Mouse (Mus musculus): ENCODE measurements around the gene Tnr.

The Tnr gene

DNA sequence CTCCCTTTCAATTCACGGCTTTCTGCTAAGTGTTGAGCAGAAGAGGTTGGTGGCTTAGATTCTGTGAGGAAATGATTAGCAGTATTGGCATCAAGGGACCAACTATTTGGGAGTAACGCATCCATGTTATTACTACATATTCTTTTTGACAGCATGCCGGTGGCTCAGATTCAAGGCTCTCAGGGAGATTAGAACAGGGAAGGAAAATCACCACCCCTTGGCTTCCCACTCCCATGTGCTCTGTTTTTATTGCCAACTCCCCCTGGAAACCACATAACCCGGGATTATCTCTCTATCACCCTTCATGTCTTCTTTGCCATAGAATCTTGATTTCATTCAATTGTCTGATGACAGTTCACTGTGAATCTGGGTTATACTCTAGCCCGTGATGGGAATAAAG lies 276.8 kb downstream of the Tnr start:
- DNase-seq (ENCODE audit: low spot score): no peak

DNA sequence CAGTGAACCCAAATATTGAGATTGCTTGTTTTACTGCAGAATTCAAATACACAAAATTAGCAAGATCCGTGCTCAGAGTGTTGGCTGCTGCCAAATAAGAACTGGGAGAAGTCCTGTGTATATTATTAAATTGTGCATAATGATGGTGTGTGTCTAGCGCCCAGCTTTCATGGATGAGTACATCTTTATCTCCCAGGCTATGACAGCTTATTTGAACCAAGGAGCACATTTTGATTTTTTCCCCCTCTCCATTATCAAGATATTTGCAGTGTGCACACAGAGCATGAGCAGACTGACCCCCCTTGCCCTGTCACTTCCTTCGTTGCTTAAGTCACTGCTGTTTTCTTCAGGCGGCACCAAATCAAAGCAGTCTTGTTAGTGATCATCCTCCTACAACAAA lies 278.2 kb downstream of the Tnr start:
- no peak for DNase-seq (ENCODE audit: low spot score)

DNA sequence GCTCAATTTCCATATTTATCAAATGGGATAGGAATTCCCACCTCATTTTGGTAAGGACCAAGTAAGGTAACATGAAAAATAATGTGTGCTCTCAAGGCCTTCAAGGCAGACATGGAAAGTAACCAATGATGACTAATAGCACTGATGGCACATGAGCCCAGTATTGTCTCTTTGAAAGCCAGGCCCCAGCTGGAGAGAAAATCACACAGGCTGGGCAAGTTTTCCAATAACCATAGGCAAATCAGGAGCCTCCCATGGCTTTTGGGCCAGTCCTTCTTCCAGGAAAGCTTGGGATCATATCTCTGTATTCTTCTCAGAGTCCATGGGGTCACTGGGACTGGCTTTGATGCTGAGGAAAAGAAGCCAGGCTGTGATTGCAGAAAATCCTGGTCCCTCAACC lies 280.1 kb downstream of the Tnr start:
- DNase-seq (ENCODE audit: low spot score): no peak

DNA sequence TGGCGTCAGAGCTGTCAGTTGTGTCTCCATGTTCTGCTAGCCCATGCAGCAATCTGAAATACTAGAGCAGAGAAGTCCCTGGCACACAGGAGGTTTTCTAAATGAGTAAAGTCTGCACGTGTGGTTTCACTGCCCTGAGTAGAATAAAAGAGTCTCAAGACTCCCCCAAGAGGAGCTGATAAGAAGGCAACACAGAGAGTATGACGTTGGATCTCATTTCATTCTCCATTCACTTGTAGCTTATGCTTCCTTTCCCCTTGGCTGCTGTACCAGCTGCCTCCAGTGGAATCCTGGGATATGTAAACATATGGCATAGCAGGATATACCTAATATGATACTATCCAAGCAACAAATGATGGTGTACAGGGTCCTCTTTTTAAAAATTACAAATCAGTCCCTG lies 285.9 kb downstream of the Tnr start:
- no peak for DNase-seq (ENCODE audit: low spot score)

DNA sequence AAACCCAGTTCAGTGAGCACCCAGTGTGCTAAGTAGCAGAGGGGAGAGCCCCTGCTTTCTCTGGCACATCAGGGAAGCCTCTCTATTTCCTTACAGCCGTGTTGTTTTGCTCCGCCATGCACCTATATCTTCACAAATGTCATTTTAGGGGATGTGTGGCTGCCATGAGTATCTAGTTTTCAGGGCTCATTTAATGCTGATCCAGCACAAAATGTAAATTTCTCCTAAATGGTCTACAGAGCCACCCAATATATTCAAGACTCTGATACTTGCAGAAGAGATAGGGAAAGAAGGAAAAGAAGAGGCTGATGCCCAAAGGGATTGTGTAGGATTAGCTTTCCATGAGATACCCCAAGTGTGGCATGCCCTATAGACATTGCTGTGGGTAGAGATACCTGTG lies 288.2 kb downstream of the Tnr start:
- DNase-seq (ENCODE audit: low spot score): no peak

DNA sequence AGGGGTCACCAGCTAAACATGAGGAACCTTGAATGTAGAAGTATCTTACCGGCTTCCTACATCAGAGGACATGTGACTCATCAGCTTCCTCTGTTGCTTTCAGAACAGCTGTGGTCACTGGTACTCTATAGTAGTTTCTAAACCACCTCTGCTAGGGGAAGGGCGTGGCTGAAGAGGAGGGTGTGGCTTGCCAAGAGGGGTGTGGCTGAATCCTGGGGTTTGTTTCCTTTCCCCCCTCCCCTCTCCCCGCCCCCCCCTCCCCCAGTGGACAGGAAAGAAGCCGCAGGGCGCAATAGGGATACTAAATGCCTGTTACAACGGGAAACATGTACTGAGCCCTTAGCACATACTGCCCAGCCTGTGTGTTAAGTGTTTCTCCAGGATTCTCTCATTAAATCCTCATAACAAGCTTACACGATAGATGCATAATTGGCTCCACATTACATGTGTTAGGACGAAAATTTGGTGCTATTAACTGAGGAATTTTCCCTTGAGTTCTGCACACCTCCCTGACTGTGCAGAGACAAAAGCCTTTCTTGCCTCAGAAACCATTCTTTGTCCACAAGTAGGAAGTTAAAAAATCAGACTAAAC lies 289.3 kb downstream of the Tnr start:
- DNase-seq (ENCODE audit: low spot score): no peak

DNA sequence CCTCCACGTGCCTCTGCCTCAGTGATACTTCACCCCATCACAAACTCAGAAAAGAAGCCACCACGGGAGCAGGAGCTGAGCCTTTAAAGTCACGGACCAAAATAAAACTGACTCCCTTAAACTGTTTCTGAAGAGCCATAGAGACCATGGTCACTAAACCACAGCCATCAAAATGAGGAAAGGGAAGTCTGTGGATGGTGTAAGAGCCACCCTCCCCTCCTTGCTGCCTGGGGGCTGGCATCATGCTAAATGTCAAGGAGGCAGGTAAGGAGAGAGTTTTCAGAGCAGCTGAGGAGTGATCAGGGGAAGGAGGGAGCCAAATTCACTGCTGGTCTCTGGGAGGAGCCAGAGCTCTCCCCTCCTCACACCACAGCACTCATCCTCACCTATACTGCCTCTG lies 290.8 kb downstream of the Tnr start:
- DNase-seq (ENCODE audit: low spot score): no peak

DNA sequence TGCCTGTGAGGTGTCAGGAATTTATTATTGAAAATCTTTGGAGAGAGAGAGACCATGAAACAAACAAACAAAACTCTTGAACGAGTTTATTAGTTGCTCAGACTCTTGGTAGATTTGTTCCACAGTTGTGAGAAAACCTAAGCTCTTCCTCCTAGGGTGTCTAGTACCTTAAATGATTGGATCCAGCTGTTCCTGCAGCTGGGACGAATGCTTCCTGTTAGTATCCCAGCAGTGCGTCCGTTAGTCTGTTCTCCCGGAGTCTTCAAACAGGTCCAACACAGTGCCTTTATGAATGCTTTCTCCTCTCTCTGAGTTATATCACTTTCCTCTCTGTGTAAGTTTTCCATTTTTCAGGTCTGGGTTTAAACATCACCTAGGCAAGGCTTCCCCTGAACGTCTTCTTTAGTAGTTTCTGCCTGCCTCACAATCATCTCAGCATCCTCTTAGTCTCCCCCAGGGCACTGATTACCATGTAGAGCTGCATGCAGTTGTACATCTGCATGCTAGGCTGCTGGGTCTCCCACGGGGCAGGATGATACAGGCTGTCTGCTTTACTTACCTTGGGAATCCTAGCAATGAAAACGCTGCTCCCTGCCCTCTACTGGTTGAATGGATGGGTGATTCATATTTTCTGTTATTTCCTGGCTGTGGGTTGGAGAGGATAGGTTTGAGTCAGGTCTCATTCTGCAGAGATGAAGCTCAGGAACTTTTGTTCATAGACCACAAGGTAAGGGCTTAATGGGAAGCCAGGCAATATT lies 293.2 kb downstream of the Tnr start:
- DNase-seq (ENCODE audit: low spot score): no peak

DNA sequence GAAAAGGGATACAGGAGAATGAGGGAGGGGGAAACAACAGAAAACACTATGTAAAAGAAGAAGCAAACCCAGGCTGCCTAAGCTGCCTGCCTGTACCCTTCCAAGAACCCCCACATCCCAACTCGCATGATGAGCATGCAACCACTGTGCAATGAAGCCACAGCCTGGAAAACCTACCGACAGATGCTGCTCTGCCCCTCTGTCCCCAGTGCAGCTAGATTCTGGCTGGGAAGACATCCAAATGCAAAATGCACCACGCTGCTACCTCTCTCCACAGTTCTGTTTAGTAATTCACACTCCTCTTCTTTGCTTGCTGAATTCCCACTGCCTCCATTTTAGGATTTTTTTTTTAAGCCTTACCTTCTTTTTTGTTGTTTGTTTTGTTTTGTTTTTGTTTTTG lies 295.9 kb downstream of the Tnr start:
- no peak for DNase-seq (ENCODE audit: low spot score)

DNA sequence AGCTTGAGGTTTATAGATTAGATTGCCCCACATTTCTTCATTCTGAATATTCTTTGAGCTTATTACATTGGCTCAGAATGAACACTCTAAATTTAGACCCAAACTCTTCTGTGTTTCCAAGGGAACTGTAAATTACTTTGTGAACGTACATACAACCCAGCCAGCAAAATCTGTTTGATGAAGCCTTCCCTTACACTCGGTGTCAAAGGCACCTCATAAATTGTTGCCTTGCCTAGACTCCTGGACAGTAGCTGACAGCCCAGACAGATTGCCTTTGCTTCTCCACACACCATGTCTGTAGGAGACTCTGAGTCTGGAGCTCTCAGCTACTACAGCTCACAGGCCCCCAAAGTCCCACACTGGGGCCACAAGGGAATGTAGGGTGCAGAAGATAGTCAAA lies 298.8 kb downstream of the Tnr start:
- no peak for DNase-seq (ENCODE audit: low spot score)

DNA sequence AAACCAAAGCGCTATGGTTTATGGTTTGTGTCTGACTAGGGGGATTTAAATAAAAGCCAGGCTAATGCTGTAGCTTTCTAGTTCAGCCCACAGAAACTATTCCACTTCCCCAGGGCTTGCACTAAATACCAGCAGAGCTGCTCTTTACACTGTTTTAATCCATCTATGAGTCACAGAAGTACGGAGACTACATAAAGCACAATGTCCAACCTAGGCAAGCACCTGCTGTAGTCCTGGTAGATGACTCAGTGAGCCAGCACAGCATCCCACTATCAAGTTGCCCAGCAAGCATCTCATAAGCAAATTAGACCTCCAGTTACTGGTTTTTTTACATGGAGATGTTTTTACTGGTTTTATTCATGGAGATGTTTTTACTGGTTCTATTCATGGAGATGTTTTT lies 305.0 kb downstream of the Tnr start:
- DNase-seq (ENCODE audit: low spot score): no peak

DNA sequence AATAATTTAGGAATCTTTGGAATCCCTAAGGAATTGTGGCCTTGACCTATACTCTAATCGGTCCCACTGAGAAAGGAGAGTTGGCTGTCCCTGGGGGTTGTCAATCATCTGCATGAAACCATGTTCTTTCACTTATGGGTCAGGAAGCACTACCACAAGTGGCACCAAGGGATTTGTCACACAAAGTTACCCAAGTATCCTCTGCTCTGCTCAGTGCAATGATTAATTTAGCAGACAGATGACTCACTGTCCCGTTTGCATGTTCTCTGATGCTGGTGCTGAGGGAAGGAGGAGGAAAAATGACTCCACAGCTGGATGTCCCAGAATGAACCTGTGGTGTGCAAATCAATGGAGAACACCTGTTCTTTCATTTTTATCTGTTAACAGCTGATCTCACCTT lies 309.6 kb downstream of the Tnr start:
- no peak for DNase-seq (ENCODE audit: low spot score)

DNA sequence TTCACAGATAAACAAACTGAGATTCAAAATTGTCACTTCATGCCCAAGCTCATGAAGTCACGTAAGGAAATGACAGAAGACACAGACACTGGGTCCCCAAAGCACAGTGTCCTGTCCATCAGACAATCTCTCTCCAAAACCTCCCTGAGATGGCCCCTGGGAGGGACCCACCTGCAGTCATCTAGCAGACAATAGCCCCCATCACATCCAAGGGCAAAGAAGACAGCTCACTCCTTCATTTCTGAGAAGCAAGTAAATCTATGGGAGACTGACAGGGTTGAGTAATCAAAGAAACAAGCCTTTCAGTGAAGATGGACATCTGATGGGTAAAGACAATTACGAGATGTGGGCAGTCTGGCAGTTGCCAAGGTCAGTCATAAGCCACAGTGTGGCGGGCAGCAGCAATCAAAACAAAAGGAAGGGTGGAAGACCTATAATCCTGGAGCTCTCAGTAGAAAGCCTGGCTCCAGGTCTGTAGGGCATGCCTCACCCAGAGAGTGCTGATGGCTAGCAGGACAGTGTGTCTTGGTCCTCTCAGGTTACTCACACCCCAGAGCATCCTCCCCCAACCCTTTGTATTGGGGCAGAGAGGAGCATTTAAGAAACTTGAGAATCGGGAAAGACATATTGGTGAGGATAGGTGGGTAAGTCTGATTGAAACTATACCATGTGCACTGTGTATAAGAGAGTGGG lies 310.2 kb downstream of the Tnr start:
- DNase-seq (ENCODE audit: low spot score): no peak

DNA sequence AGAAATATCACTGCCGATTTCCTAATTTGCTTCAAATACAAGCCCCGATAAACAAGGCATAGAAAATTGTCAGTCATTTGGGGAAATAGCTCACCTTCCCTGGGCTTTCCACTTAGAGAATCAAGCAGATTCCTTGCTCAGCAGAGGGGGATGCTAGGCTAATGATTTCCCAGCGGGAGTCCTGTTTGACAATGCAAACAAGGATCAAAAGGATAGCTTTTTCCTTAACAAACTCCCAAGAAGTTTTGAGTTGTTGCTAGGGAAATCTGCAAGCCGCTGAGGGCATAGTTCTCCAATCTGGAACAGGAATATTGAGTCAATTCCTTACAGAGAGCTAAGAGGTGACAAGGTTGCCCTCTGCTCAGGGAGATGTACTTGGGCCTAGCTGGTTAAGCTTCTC lies 311.6 kb downstream of the Tnr start:
- DNase-seq (ENCODE audit: low spot score): no peak

DNA sequence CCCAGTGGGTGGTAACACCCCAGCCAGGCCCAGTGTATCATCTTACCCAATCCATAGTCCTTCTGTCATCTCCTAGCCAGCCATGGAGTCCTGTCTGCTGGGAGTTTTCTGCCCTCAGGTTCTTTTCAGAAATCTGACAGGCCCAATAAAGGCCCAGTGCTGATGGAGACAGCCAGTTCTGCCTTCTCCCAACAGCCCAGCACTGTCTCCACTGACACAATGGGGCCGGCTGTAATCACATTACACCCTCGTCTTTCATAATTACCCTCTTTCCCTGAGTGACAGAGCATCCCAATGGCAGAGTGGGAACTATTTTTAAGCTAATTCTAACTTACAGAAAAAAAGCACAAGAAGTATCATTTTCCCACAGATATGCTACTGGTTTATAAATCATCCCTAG lies 316.8 kb downstream of the Tnr start:
- no peak for DNase-seq (ENCODE audit: low spot score)

DNA sequence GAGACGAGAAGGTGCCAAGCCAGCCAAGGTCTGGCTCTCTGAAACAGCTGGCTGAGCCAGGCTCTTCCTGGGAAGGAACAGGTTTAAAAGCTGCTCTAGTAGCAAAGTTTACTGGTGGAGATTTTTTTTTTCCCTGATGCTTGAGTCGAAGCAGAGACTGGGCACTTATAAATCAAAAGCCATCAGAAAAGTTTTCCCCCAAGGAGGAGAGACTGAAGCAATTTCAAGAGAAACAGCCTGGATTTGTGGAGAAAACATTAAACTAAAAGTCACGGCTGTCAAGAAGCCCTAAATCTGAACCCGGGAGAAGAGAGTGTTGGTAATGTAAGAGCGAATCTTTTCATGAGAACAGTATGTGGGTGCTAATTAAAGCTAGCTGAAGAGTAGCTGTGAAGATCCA lies 319.3 kb downstream of the Tnr start:
- no peak for DNase-seq (ENCODE audit: low spot score)

DNA sequence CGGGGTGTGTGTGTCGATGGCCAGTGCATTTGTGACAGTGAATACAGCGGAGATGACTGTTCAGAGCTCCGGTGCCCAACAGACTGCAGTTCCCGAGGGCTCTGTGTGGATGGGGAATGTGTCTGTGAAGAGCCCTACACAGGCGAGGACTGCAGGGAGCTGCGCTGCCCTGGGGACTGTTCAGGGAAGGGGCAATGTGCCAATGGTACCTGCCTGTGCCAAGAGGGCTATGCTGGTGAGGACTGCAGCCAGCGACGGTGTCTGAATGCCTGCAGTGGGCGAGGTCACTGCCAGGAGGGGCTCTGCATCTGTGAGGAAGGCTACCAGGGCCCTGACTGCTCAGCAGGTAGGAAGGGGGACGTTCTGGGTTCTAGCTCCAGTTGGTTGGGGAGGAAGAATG lies 328.5 kb downstream of the Tnr start:
- DNase-seq (ENCODE audit: low spot score): no peak

DNA sequence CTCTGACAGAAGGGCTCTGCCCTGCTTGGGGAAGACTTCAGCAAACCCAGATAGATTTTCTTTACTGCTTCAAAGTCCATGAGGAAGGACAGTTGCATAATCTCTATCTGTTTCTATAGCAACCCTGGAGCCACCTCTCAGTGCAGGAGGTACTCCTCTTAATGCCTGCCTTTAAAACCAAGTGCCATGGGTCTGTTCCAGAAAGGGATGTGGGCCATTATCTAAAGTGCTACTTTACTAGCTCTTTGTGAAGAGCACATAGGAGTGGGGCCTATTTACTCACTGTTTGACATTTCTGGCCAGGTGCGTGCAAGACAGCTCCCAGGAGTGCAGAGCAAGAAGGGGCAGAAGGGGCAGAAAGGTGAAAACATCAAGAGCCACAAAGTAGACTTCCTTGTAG lies 330.7 kb downstream of the Tnr start:
- no peak for DNase-seq (ENCODE audit: low spot score)

DNA sequence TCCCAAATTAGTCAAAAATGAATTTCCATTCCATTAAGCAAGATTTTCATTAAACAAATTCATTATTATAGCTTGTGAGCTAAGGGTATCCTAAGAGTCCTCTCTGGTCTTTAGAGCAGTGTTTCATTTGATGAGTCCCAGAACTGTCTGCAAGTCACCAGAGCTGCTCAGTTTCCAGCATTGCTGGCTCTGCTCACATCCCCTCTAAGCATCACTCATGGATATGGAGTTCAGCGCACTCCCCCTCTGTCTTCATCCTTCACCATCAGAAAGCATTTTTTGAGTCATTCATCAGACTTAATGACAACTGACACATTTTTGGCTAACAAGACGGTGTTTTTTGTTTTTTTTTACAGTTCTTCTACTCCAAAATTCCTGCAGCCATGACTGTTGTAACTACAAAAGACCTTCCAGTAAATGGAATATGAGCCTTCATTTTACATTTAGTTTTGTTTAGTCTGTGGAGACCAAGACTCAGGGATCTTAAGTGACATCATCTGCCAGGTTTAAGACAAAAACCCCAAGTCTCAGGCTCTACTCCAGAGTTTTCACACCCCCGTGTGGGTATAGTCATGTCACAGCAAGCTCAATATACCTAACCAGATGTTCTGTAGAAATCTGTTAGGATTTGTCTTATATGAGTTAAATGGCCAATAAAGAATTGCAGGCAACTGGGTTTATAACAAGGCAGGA lies 338.4 kb downstream of the Tnr start:
- DNase-seq (ENCODE audit: low spot score): no peak

DNA sequence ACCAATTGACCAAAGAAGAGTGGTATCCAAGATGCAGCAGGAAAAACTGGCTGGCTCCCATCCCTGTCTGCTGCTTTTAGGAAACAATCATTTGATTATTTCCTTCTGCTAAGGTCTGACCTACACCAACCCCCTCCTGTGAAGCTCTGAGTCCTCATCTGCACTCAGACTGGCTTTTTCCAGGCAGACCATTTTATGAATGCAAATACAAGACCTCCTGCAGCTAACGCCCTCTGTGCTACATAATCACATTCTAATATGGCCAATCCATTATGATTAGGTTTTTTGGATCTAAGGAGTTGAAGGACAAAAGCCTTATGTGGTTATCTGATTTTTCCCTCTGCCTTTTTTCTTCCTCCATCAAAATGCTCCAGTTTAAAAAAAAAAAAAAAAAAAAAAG lies 342.1 kb downstream of the Tnr start:
- no peak for DNase-seq (ENCODE audit: low spot score)

DNA sequence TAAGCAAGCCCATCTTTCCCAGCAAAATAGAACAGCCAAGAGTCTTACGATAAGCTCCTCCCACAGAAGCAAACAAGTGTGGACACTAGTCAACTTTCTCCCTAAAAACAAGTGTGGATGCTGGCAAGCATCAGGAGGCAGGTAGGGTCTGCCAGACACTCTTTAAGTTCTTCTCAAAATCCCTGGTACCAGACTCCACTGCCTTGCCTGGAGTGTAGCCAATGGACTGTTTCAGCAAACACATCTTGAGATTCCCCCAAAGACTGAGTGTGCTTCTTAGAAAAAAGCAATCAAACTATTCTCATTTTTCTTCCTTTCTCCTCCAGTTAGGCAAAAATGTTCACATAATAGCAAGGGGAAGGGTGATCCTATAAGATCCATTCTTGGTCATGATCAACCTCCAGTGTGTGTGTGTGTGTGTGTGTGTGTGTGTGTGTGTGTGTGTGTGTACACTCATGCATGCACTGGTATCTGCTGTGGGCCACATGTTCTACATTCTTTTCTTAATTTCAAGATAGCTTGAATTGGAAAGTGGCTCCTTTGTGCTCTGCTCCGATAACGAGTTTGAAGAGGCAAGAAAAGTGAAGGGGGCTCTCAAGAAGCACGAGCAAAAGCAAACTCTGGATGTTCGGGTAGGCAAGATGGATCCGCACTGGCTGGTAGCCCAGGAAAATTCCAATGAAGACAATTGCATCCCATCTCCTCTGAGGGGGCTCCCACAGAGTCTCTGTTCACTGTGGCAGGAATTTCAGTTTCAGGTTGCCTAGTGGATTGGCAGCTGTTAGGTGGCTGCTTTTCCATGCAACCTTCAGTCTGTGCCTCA lies 346.3 kb downstream of the Tnr start:
- DNase-seq (ENCODE audit: low spot score): no peak

DNA sequence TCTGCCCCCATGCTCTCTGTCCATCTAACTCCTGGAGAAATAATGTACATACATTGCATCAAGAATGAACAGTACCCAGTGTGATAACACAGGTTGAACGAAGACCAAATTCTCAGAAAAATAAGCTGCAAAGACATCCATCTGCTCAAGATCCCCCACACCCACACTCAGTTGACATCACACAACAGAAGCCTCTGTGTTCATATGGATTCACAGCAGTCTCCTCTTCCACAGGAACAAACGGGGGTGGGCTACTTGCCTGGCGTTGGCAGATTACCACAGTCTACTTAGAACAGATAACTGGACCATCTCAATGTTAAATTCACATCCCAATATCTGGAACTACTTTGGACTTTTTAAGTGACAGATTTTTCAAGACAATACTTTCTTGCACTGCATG lies 349.3 kb downstream of the Tnr start:
- no peak for DNase-seq (ENCODE audit: low spot score)

Data from testis, postnatal 10 days (tissue).